Mouse (Mus musculus): ENCODE data around the gene Zfp512b. TPM values are rescaled to one million over a fixed set of nuclear protein-coding genes. Genes with fewer than 3 reads are reported as not detected.

Zfp512b gene
- polyA plus RNA-seq, 2 experiments from 2014 or later, result 20.3 to 26.9 TPM

DNA sequence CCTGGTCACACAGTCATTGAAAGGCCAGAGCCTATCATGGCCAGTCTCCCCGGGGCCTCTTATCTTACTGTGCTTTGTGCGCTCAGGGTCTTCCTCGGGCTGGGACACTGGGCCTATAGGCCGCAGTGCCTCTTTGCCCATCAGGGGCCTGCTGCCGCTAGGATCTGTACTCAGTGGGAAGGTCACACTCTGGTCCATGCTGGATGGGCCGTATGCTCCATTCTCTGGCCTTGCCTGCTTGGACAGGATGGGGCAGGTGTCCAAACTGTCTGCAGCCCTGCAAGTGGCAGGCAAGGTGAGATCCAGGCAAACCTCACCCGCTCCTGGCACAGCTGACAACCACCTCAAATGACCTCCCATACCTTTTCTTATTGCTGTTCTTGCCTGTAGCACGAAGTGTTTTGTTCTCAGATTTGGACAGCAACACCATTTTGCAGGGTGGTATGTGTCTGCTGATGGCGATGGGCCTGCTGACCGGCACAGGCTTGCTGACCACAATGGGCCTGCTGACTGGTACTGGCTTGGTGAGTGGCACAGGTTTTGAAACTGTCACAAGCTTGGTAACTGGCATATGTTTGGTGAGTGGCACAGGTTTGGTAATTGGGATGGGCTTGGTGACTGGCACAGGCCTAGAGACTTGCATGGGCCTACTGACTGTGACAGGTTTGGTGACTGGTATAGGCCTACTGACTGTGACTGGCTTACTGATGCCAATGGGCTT lies 3.4 kb downstream of the Zfp512b start:
- ATAC-seq, result no peak

- ATAC-seq, result no peak
These were observed 4.3 kb downstream of the Zfp512b start for GRCm38 (mm10) chr2:181588229-181588780.

DNA sequence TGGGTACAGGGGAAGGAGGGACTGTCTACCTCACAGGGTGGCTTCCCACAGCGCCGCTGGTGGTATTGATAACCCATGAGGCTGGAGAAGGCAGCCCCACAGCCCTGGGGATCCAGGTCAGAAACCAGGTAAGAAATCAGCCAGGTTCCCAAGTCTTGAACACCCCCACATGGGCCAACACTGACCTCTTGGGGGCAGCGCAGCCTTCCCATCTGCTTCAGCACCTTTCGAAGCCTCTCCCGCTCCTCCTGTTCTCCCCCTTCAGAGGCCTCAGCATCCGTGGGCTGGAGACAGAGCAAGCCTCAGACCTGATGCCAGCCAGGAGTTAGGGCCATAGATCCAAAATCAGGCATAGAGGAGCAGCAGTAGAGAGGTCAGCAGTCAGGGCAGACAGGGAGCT lies 4.8 kb downstream of the Zfp512b start:
- ATAC-seq, result no peak

DNA sequence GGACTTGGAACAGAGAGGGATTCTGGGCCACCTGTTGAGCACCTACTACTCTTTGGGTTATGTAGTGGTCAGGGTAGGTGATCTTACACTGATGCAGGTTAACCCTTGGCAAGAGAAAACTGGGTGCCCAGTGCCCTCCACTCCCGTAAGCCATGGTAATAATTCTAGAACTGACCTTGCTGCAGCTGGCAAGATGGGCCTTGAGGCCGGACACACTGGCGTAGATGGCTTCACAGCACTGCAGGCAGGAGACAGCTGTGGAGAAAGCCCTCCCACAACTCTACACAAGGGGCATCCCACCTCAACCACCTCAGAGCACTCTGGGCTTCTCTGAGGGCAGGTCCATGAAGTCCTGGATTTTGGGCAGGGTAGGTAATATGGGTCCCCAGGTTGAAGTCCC lies 6.5 kb downstream of the Zfp512b start:
- no peak for ATAC-seq

DNA sequence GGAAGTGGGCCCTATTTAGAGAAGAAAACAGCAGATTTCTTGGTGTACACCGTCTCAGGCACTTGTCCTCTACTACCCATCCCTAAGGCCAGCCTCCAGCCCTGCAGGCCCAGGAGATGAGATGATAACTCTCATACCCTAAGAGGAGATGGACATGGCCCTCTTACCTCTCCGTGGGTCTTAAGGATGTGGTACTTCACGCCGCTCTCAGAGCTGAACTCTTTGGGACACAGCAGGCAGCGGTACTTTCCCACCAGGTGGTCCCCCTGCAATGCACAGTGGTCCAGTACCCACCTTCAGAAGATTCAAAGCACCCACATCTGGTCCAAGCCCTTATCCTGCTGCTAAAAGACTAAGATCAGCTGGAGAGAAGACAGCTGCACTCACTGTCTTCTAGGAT lies 7.1 kb downstream of the Zfp512b start:
- no peak for ATAC-seq

DNA sequence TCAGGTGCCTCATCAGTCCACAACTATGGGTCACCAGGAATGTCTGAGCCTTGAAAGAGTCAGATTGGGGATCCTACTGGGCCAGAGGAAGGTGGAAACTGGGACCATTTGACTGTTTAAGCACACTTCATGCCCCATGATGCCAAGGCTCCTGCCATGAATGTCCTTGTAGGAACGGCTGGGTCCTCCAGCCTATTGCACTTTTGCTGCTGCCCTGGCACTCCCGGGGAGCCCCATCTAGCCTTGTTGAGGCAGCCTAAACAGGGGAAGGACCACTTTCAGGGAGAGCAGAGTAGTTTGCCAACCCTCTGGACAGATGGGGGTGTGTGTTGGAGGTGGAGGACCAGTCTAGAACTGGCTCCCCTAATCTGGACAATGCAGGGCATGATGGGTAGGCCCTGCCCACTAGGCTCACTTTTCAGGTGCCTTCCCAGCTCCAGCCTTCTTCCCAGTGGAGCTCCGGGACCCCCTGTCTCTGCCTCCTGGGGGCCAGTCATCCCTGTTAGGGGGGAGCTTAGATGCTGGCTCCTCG lies 8.1 kb downstream of the Zfp512b start, which contains the start of gene Uckl1:
Uckl1 (minus strand) TSS at position 482 of the 532 bp plus-strand sequence.
- ATAC-seq, result no peak

GRCm38 (mm10) chr2:181583460-181584257 lies 8.9 kb downstream of the Zfp512b start:
- ATAC-seq, result no peak

DNA sequence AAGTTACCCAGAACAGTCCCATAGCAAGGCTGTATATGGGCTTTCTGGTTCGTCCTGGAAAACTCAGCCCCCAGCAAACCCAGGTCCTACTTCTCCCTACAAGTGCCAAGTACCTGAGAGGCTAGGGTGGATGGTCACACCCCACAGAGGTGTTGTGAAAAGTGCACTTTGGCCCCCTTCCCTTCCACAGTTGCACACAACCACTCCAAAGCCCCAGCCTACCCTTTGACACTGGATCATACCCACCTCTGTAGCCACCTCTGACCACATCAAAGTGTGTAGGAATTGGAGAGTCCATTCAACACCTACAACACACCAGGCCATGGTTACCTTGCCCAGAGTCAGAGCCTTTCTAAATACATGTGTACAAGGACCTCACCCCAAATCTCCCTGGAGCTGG lies 9.7 kb downstream of the Zfp512b start:
- no peak for ATAC-seq

DNA sequence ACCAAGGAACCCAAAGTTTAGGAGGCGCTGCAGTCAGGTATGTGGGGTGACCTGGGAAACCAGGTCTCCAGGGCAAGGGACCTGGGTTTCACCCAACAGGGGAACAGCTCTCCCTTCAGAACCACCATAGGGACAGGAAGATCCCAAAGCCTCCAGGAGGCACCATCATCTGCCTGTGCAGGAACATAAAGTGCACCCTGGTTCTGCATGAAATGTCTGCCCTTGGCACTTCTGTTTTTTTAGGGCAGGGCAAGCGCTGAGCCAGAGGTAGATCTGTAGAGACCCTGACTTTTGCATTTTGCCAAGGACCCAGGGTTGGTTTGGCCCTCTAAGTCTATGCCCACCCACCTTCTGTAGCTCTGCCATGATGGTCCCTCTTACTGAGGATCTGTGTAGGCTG lies 10.2 kb downstream of the Zfp512b start:
- ATAC-seq, result no peak

DNA sequence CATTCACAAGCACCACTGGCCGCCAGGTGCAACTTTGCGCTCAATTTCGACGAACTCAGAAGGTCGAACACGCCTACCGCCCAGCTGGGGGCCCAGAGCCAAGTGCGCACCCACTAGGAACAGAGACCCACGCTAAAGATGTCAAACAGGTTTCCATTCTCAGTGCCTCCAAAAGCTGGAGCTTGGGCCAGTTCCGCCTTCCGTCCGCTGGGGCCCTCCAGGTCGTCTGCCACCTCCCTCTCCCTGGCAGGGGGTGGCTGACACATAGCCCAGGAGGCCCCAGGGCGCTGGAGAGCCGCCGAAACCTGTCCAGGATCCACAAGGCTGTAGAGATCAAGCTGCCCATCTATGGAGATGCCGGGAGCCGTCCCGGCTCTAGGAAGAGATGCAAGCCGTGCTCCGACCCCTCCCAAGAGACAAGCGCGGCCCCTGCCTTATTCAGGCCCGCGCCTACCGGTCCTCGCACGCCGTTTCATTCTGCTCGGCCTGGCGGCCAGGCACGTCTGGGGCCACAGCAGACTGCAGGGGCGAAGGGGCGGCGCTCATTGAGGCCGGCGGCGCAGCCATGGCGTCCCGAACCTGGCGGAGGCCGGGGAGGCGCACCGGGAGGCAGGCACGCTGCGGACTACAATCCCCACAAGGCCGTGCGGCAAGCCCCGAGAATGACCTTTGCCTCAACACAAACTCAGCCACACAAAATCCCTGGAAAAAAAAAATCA lies 11.0 kb downstream of the Zfp512b start:
- ATAC-seq, result peak; percentile 63

DNA sequence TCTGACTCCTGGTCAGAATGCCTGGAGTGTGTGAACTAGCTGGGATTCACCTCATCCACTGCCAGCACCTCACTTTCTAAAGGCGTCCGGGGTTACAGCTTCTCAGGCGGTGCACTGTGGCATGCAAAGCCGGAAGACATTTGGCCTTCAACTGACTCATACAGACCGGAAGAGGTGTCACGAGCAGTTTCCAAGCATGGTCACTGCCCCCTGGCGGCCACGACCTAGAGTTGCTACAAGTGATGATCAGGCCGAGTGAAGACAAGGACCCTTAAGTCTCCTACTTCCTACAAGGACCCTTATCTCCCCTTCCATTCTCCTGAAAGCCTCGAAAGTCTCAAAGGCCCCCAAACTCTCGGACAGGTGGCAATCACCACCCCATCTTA lies 11.6 kb downstream of the Zfp512b start:
- peak; percentile 93 for ATAC-seq

GRCm38 (mm10) chr2:181580131-181580772 lies 12.4 kb downstream of the Zfp512b start:
- ATAC-seq, result no peak

DNA sequence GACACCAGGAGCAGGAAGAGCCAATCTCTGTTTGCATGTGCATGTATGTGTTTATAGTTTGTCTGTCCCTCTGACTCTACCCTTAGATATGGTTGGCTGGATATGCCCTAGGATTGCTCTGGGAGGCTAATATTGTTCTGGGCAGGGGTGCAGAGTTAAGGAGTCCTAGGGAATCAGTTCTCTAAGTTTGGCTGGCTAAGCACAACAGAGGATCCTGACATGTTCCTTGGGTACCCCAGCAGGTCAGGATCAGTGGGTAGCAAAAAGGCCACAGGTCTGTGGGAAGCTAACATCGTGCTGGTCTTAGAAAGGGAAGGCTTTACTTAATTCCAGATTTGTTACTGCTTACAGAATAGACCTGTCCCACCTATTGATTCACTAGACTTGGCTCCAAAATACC lies 12.9 kb downstream of the Zfp512b start:
- no peak for ATAC-seq

DNA sequence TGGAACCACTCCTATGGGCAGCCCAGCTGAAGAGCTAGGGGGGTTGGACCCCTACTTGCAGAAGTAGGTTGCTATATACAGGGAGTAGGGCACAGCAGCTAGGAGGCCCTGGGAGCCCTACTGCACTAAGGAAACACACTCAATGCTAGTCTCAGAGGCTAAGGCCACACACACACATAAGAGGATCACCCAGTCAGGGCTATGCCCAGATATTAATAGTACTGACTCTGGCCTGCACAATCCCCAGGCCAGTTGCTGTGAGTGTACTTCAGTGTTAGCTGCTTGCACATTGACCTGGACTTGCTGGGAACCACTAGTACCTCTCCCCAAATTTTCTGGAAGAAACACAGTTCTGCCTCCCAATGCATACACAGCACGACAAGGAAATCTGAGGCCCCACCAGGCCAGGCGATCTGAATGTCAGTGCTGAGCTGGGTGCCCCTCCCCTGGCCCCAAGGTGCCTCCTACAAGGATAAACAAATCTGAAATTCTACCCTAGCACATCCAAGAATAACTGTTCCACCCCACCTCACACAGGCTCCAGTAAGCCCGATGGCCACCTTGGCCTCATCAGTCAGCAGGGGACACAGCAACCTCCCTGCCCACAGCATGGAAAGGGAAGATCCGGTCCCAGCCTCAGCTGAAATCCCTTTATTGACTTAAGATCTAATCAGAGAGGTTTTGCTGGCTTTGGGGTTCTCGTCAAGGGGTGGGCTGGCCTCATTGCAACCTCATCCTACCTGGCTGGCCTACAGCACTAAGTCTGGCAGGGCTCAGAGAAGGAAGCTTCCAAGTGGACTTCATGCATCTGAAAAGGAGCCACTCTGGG lies 13.6 kb downstream of the Zfp512b start:
- no peak for ATAC-seq

DNA sequence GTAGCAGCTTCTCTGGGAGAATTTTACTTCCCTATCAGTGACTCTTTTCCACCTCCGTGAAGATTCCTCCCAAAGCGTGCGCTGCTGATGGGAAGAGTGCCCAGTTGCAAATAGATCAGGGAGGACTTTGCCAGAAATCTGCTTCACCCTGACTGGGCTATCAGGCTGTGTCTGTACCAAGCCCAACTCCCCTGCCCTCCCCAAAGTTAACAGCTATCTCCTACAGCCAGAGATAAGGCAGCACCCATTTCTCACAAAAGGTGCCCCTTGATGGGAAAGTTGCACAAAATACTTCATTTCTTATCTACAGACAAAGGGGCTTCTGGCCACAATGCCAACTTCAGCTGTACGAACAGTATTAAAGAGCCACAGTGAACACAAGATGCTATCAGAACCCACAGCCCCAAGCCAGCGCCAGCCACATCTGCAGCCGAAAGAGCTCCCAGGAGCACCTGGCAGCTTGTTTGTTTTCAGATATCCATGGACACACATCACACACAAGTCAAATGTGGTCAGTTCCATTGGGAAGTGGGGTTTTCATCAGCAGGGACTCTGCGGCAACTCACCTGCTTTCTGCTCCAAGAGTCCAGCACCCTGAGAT lies 14.5 kb downstream of the Zfp512b start:
- no peak for ATAC-seq

DNA sequence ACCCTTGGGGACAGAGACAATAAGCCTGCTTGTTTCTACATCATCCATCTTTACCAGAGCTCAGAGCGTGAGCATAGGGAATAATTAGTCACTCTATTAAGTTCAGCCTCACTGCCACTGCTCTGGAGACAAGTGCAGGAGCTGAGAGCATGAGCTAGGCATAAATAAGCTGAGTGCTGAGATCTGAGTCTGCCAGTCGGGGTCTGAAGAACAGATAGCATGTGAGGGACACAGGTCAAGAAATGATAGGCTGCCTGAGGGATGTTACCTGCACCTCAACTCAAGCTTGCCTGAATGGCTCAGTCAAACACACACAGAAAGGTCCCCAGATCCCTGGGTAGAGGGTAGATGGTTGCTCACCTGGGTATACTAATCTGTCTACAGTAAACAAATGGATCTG lies 15.5 kb downstream of the Zfp512b start:
- no peak for ATAC-seq

DNA sequence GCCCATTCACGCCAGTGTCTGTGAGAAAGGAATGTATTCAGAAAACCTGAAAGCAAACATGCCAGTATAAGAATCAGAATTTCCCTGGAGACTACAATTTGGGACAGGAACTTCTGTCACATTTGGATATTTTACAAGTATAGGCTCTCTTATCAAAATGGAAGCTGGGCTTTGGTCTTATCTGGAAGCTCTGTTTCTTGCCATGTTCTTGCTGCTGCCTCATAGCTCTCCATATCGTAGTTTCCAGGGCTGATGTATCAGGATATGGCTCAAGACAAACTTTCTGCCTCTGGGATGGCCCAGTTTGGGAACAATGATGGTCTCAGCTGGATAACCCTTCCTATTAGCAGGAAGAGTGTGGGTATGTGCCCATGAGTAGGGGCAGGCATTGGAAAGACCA lies 16.0 kb downstream of the Zfp512b start:
- ATAC-seq, result no peak

DNA sequence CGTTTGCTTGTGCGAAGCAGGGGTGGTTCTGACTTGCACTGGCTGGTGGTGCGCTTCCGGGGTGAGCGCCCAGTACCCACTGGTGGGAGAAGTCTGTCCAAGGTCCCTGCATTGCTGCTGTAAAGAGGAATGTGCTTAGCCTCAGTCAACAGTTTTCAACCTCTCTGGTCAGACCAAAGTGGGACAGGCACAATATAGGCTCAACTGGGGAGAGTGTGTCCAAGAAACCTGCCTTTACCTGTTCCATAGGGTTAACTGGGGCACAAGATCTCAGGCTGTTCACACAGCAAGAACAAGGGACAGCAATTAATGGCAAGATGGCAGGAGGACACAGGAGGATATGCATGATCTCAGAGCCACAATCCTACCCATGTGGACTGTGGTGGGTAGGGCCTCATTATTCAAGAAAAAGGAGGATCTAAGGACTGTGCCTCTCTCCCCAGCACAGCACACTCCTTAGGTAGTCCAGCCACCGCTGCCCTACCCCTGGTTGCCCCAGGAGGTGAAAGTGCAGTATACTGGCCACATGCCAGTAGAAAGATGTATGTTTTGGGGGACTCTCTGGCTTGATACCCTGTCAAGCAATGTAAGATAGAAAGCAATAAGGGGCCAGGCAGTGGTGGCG lies 17.6 kb downstream of the Zfp512b start:
- no peak for ATAC-seq

DNA sequence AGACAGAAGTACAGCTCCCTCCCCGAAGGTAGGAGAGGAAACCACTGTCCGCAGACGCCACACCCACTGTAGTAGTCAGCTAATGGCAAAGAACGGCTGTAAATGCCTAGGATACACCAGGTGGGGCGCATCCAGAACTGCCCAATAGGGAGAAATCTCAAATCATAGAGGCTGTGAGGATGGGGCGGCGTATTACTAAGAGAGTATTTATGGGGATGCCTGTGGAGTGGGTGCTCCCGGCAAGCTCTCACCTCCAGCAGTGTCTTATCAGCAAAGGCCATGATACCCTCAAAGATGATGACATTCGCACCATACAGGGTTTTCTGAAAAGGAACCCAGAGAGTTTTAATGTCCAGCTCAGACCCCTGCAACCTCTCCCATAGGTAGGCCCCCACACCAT lies 18.6 kb downstream of the Zfp512b start:
- ATAC-seq, result no peak

Measured in activated CD4-positive, CD25-positive, alpha-beta regulatory T cell, adult 4 months (primary cell).